Mouse (Mus musculus) frontal cortex, postnatal 10 days (tissue): ENCODE data around the gene Sulf2.

Experiments used
- DNase-seq, 2 experiments: peaks; one replicate each; pipeline ENCODE4 v3.0.0; 2022; ENCODE audit warnings: low spot score in 2 of 2, mixed read lengths in 1 of 2

Gene Sulf2

DNA sequence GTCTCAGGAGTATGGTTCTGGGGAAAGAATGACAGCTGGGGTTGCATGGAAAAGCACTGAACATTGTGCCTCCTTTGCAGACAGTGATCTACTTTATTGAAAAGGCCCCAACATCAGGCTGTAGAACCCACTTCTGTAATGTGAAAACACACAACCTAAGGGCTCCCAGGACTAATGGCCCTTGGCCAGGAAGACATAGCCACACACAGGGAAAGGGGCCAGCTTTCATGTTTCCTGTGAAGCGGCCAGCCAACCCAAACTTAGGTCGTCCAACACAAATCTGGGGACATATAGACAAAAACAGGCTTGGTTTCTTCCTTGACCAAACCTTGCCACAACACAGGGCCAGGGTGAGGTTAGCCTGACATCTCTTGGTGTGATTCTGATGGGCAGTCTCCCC lies 35.5 kb downstream of the Sulf2 start:
- DNase-seq = no peak

DNA sequence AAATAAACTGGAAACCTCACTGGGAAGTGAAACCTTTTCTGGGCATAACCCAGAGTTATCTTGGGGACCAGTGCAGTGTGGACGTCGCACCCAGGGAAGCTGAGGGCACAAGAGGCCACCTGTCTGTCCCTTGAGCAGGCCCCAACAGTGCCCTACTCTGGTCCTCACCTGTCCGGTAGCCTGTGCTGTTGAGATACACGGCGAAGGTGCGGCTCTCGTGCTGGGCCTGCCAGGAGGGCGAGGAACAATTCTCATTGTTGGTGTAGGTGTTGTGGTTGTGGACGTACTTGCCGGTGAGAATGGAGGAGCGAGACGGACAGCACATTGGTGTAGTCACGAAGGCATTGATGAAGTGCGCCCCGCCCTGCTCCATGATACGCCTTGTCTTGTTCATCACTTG lies 38.8 kb downstream of the Sulf2 start:
- DNase-seq = no peak

DNA sequence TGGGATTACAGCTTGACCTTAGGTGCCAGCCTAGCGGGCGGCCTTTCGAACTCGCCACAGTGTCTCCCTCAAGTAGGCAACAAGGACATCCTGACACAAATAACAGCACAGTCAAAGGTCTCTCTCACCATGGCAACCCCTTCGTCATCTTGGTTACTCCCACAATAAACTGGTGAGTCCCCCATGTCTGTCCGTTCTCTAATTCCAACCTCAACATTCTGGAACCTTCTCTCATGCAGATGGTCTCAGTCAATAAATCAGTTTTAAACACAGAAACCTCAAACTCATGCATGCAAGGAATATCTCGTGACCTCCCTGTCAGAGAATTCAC lies 39.2 kb downstream of the Sulf2 start:
- no peak for DNase-seq

DNA sequence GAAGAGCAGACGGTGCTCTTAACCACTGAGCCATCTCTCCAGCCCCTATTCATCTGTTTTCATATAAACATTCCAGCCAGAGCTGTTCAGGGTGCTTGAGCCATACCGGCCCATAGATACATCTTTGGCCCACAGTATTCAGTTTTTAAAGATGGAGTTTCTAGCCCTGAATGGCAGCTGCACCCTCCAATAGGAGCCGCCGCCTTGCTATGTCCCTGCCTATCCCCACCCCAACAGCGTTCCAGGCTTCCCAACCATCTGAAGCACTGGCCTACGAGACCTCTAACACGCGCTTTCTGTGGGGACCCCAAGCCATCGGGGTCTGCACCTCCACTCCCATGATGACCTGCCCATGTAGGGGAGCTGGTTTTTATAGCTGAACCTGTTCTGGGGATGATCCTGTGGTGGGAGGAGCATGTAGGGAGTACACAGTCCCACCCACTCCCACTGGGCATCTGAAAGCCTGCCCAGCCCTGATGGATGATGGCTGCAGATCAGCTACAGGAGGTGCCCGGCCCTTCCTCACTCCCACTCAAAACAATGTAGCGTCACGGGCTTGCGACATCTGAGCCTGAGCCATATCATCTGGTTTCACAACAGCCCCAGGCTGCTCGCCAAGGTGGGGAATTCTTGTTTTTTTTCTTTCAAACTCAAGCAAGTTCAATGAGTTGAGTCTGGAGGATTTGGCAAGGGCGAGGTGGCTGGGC lies 39.7 kb downstream of the Sulf2 start:
- no peak for DNase-seq

DNA sequence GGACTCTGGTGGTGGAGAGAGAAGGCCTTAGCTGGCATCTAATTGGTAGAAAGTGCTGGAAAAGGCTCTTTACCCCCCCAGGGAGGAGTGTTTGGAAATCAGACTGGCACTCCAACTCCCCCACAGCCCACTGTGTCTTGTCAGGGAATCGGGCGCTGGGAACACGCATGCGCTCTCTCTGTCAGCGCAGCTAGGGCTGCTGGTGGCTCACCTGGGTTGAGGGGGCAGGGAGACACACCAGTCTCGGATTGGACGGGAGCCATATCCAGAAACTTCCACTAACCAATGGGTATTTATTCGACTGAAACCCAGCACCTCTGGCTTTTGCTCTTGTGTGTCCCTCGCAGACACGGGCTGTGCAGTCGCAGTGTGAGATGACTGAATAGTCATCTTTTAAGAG lies 42.5 kb downstream of the Sulf2 start:
- no peak for DNase-seq

DNA sequence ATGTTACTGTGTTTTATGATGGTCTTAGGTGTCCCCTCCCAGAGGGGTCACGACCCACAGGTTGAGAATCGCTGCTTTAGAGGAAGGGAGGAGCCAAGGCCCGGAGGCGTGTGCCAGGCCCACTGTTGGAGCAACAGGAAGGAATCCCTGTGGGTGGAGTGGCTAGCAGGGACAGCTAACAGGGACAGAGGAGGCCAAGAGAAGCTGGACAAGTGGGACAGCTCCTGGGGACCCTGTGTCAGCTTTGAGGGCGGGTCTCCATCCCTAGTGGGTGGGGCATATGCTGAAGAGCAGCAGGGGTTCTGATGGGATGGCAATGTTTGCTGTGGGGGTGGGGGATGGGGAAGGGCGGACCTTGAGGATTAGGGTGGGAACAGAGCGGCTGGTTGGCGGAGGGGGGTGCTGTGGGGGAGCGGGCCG lies 43.6 kb downstream of the Sulf2 start:
- no peak for DNase-seq

DNA sequence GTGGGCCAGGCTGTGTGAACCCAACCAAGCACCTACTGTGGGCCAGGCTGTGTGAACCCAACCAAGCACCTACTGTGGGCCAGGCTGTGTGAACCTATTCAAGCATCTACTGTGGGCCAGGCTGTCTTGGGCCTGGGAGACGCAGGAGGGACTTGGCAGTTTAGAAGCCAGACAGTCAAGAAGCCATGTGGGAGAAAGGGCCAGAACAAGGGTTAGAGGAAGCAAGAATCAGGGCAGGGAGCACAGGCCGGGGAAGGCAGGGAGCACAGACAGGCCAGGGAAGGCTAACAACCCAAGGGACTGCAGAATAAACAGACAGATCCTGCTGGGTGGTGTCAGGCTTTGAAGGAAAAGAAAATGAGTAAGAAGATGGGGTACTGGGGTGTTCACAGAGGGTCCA lies 44.2 kb downstream of the Sulf2 start:
- no peak for DNase-seq

DNA sequence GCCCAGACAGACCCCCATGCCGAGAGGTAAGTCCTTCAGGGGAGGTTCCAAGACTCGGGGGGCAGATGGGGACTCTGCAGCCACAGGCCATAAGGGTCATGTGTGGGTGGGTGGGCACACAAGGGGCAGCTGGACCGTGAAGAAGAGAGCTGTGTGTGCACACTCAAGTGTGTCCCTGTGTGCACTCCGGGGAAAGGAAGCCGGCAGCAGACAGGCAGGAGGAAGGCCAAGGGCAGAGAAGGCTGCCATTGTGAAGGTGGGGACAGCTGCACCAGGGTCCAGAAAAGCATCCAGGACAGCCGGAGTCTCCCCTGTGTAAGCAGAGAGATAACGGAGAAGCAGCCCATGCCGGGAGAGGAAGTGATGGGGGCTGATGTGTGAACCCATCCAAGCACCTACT lies 44.7 kb downstream of the Sulf2 start:
- no peak for DNase-seq

DNA sequence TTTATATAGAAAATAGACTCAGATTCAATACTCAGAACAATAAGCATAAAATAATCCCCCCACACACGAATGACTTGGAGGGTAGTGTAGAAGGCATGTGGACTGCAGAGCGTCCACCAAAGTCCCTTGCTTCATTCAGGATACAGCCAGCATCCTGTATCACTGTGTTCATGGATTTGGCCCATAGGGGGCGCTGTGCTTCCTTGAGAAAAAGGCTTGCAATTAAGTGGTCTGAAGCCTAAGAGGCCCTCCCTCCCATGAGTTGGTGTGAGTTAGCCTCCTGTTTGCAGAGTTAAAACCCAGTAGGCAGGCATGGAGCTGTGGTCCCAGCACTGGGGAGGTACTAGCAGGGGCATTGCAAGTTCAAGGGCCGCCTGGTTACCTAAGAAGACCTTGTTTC lies 47.1 kb downstream of the Sulf2 start:
- DNase-seq = peak; percentile 75 to 82

DNA sequence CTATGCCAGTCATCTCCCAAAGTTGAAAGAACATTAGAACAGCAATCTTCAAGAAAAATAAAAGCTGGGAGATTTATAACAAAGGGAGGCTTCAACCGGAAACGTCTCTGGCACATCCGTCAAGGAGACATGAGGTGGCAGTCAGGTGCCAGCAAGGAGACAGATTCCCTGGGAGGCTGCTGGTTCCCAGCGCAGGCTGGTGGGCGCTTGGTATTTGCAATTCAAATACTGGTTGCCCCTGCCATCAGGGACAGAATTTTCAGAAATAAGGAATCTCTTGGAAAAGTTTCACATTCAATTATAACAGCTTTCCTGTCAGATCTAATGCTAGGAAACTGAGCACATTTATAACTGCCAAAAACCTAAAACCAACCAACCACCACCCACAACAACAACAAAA lies 47.6 kb downstream of the Sulf2 start:
- DNase-seq = no peak

DNA sequence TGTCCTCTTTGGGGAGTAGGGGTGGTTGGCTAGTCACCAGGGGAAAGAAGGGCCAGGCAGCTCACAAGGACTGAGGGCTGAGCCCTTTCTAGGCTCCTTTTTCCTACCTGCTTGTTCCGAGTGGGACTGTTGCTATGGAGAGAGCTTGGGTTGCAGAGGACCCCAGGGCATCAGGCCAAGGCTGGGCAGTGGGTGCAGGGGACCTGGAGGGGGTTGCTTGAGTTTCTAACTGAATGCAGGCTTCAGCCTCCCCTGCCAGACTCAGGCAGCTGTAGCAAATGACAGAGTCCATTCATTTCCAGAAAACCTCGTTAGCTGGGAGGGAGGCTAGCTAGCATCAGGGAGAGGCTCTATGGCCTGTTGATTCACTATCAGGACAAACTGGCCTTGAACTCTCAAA lies 48.8 kb downstream of the Sulf2 start:
- peak; percentile 47 for DNase-seq

DNA sequence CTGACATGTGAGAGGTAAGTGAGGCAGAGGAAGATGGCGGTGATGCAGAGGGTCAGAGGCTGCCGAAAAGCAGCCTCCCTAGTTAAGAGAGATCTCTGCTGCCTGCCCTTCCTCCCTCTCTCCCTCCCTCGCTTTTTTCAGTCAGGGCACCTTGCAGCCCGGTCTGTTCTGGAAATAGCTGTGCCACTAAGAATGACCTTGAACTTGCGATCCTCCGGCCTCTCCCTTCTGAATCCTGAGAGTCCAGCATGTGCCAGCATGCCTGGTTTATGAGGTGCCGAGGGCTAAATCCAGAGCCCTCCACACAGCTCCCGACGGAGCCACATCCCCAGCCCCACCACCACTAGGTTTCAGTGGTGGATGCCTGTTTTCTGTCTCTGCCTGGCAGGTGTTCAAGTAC lies 49.6 kb downstream of the Sulf2 start:
- no peak for DNase-seq

DNA sequence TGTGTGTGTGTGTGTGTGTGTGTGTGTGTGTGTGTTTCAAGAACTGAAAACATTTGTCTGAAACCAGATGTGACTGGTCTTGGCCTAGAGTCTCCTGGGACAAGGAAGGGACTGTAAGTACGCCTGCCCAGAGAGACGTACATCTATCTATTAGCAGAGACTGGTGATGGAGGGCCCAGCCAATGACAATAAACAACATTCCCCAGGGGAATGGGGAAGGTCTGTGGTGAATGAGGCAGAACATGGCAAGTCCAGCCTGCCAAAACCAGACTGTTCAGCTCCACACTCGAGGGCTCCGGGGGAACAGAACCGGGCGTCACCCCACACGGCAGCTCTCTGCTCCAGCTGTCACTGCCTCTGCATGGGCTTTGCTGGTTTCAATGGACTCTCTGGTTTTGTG lies 52.6 kb downstream of the Sulf2 start:
- DNase-seq = no peak

DNA sequence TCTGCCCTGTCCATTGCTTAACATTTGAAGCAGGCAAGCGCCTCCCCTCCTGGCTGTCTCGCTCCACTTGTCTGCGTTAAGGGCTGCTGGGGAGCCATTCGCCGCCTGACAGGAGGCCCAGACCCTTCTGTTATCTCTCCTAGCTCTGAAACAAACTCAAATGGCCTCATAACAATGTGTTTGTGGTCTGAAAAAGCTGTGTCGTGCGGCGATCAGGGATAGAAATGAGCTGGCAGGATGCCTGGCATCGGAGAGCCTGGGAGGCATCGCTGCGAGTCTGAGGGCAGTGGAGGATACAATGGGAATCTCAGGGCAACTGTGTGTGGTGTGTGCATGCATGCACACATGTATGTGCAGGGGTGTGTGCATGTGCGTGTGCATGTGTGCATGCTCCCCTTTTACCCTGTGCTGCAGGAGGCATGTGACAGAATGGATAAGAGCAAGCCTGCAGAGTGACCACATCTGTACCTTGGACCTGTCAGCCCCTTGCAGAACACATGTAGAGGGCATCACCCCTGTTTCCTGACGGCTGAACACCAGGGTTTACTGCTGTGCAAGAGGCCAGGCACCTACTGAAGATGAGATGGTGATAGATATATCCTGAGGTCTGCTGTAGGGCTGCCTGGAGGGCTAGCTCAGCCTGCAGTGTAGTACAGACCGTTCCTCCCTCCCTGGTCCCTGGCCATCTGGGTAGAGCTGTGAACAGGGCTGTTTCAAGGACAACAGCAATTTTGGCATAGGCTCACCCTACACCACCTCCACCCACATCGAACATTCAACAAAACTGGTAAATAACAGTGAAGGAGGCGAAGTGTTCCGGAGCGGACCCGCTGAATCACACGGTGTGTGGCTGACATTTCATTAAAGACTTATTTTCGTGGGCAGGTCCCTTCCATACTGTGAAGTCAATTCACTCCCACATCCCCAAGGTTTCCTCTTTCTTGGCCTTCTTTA lies 54.9 kb downstream of the Sulf2 start:
- no peak for DNase-seq

DNA sequence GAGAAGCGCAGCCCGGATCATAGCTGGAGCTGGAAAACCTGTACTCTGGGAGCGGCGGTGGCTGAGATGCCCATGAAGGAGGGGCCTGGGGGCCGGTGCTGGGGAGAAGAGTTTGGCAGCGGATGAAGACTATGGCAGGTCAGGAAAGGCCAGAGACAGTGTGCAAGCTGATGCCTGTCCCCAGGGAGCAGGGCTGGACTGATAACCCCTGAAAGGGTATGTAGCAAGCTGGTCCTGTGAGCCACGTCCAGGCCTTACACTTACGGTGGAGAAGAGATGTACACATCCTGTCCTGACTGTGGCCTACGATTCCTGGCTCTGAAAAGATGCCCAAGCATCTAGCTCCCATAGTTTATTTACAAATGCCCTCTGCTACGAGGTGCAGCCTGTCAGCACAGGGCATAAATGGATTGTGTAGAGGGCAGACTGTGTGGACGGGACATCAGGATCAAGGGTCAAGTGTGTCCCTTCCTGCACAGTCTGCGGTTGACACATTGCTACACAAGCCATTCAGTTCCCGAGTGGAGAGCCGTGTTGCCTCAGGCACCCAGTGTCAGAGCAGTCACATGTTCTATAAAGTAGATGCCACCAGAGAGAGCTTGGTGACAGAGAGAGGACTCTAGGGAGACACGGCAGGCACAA lies 57.0 kb downstream of the Sulf2 start:
- no peak for DNase-seq

DNA sequence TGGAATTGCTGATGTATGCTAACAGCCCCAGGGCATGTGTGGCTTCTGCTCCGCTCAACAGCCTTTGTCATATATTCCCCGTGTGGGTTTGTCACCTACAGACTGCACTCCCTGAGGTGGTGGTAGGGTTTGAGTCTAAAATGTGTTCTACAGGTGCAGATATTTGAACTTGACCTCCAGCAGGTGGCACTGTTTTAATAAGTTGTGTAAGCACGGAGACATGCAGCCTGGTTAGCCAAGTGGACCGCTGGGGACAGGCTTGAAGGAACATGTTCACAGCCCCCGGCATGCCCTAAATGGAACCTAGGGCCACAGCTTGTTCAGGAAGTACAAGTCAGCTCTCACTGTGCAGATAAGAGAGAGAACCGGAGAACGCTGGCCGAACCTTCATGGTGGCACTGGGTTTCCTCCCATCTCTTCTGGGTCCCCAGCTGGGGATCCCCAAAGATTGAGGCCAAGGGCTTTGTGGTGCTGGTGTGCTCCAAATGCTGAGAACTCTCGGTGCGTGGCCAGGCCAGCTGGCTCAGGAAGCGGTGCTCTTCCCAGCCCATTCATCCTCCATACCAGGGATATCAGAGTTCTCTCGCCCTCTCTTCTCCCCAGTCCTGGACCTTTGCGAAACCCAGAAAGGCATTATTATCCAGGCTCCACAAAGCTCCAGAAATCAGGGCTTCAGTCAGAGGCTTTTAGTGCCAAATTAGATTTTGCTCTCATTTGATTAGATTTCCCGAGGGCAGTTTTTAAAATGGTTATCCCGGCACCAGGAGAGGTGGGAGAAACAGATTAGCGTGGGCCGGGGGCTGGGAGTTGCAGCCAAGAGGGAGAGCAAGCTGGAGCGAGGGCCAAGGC lies 57.8 kb downstream of the Sulf2 start:
- DNase-seq = no peak

DNA sequence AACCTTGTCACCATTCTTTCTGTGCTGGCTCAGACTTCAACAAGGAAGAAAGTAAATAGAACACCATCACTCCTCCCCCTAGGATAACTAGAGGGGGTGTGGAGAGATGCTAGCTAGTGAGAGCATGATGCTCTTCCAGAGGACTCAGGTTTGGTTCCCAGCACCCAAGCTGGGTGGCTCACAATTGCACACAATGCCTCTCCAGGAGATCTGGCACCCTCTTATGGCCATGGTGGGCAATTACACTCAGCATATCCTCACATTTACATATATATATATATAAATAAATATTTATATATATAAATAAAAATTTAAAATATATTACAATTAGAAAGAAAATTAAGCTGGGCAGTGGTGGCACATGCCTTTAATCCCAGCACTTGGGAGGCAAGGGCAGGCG lies 58.6 kb downstream of the Sulf2 start:
- no peak for DNase-seq

DNA sequence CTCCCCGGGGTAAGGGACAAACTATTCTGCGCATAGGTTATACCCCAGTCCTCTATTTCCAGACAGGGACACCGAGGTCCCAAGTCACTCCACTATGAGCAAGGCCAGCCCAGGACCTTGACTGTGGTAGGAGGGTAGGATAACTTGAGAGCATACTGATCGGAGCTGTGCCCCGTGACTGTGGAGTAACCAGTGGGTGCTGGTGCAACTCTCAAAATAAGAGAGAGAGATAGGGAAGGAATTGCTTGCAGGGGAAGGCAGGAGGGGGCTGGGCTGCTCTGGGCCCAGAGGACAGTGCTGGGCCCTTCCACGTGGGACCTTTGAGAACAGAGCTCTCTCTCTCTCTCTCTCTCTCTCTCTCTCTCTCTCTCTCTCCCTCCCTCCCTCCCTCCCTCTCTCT lies 59.2 kb downstream of the Sulf2 start:
- no peak for DNase-seq

DNA sequence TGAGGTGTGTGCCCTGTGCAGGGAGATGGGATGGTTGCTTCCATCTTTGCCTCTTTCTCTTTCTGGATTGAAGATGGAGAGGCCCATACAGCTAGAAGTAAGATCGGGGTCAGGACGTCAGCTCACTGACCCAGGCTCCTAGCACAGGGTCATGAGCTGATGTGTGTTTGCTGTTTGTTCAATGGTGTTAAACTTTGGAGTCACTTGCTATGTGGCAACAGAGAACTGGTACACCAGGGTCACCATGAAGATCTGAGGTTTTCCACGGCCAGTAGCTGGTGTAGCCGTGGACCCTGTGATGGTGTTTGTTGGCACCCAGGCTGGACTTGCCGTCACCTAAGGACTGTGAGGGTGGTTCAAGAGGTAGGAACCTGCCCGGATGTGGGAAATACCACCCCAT lies 63.1 kb downstream of the Sulf2 start:
- DNase-seq = no peak

DNA sequence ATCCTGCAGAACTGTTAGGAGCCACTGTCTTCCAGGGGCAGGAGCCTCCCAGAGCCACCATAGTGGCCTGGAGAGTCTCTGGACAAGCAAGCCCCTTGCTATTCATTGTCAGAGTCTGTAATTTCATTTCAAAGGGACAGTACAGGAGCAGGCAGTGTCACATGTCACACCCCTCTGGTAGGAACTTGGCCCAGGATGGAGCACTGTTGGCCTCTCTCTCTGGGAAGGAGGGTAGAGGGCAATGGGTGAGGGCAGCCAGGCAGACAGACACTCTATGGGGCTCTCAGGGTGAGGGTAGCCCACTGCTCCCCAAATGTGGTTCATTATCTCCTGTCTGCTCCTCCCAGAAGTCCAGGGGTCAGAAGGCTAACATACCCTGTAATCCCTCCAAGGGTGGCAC lies 63.9 kb downstream of the Sulf2 start:
- DNase-seq = no peak

DNA sequence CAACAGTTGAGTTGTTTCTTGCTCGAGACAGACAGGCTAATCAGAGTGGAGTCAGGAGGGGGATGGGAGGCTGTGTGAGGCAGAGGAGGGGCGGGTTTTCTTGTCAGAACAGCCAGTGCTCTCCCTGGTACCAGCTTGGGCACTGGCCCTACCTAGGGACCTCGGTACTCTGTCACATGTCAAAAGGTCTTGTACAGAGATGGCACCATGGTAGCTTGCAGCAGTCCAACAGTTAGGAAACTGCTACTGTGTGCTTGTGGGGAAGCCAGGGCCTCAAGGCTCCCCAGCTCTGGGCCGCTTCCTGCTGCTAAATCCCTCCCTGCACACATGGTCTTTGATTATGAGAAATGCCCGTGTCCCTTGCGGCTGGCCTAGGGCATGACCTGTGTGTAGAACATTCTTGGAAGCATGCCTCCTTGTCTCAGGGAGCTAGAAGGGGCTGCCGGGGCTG lies 65.3 kb downstream of the Sulf2 start:
- DNase-seq = no peak

DNA sequence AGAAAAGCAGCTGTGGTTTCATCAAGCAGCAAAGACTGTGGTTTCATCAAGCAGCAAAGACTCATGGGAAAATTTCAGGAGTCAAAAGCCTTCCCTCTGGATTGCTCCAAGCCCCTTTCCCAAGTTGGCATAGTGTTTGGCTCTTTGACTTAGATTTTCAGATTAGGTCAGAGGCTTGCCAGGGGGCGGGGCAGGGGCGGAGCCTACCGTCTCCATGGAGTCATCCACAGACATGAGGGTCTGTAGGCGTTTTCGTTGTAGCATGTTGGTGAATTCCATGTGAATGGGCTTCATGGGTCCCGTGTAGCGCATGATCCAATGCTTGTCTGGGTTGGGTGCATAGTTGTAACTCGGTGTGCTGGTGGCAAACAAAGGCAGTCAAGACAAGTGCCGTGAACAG lies 66.5 kb downstream of the Sulf2 start:
- DNase-seq = no peak
